Mouse (Mus musculus) CH12.LX (cell line): Measurements from ENCODE around the gene Tmem252.

Experiments used
- CHD2 ChIP-seq: IDR thresholded peaks from 2 replicates; pipeline ENCODE4 v1.6.1; 2011; ENCODE audit warnings: low read length, improper control_type of control experiment
- CTCF ChIP-seq, 2 experiments: IDR thresholded peaks in 1 of 2; conservative IDR thresholded peaks in 1 of 2; 2 replicates each; pipeline ENCODE4 v1.5.1; 2011 to 2012; ENCODE audit warnings: low read depth in 2 of 2, low read length in 2 of 2, improper control_type of control experiment in 1 of 2, inconsistent platforms in 1 of 2, mild to moderate bottlenecking in 1 of 2, moderate library complexity in 1 of 2
- KAT2A ChIP-seq: IDR thresholded peaks from 2 replicates; pipeline ENCODE4 v1.6.1; 2012; ENCODE audit warnings: low read length, improper control_type of control experiment, inconsistent platforms; ENCODE audit not compliant: insufficient replicate concordance
- MAZ ChIP-seq: IDR thresholded peaks from 2 replicates; pipeline ENCODE4 v1.6.1; 2012; ENCODE audit warnings: low read depth, mild to moderate bottlenecking, inconsistent platforms, low read length, improper control_type of control experiment, moderate library complexity
- MEF2A ChIP-seq: IDR thresholded peaks from 2 replicates; pipeline ENCODE4 v1.6.1; 2014; ENCODE audit warnings: low read depth, mild to moderate bottlenecking, inconsistent platforms, low read length, improper control_type of control experiment, borderline replicate concordance
- POLR2A ChIP-seq: IDR thresholded peaks from 2 replicates; pipeline ENCODE4 v1.6.1; 2011; ENCODE audit warnings: low read depth, mild to moderate bottlenecking, improper control_type of control experiment, low read length
- RAD21 ChIP-seq: IDR thresholded peaks from 2 replicates; pipeline ENCODE4 v1.6.1; 2011; ENCODE audit warnings: low read depth, mild to moderate bottlenecking, low read length, improper control_type of control experiment, moderate library complexity
- TBP ChIP-seq: conservative IDR thresholded peaks from 2 replicates; pipeline ENCODE4 v1.6.1; 2011; ENCODE audit warnings: low read depth, low read length, improper control_type of control experiment
- TCF12 ChIP-seq: IDR thresholded peaks from 2 replicates; pipeline ENCODE4 v1.6.1; 2014; ENCODE audit warnings: low read depth, mild to moderate bottlenecking, inconsistent platforms, low read length, improper control_type of control experiment
- UBTF ChIP-seq: IDR thresholded peaks from 2 replicates; pipeline ENCODE4 v1.6.1; 2012; ENCODE audit warnings: low read depth, mild to moderate bottlenecking, inconsistent platforms, low read length, improper control_type of control experiment, moderate library complexity
- USF1 ChIP-seq: IDR thresholded peaks from 2 replicates; pipeline ENCODE4 v1.6.1; 2014; ENCODE audit warnings: low read depth, mild to moderate bottlenecking, inconsistent platforms, low read length, improper control_type of control experiment
- ZC3H11A ChIP-seq: IDR thresholded peaks from 2 replicates; pipeline ENCODE4 v1.6.1; 2012; ENCODE audit warnings: low read depth, mild to moderate bottlenecking, inconsistent platforms, low read length, improper control_type of control experiment
- ZMIZ1 ChIP-seq: IDR thresholded peaks from 2 replicates; pipeline ENCODE4 v1.6.1; 2012; ENCODE audit warnings: low read depth, mild to moderate bottlenecking, inconsistent platforms, low read length, improper control_type of control experiment

DNA sequence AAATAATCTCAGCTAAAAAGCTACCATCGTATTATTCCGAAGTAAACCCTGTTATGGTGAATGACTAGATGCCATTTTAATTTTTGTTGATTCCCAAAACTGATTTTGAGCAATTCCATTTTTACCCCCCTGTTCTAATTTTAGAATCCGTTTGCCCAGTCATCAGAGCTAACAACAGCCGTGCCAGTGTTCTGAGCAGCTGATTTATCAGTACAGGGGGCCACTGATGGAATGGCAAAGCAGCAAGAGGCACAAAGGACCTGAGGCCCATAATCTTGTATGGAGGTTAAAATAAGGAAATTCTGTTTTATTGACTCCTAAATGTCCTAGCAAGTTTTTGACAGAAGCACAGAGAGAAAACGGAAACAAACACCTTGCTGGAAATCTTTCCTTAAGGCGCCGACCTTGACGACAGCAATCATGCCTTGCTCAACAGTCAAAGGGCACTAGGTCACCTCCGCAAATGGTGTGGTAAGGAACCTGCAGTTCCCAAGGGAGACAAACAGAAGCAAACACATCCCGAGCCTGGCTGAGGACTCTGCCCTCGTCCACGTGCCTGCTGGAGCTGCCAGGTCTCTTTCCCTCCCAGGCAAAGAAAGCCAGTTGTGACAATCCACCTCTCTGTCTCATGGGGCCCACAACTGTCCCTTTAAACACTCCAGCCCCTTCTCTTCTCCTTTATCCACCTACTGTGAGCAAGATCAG, 9.4 kb downstream of the Tmem252 start:
- TF ChIP-seq POLR2A (no peak), CHD2 (no peak), USF1 (no peak), CTCF (conservative IDR thresholded peaks at IDR 0.05 in 1 of 2, IDR thresholded peaks at IDR 0.05 in 1 of 2; ENCODE audit: low read depth in 2 of 2, low read length in 2 of 2) (no peak), ZC3H11A (no peak), RAD21 (no peak), MAZ (no peak), UBTF (no peak), KAT2A (no peak), ZMIZ1 (no peak), TCF12 (no peak), MEF2A (no peak), TBP (no peak)
